Mouse (Mus musculus) heart, adult 2 months (tissue): Measurements from ENCODE around the gene Ube4b. TPM values are rescaled to one million over a fixed set of nuclear protein-coding genes. Genes with fewer than 3 reads are reported as not detected.

Source experiments
- DNase-seq, 2 experiments: peaks; one replicate each; pipeline ENCODE4 v3.0.0; 2021
- H3K27ac ChIP-seq: fragments of 200-600 bp; 2 replicates; pipeline ENCODE4 v1.8.1; 2022
- H3K27me3 ChIP-seq: fragments of 200-500 bp; 2 replicates; pipeline ENCODE4 v1.6.1; 2012; ENCODE audit warnings: mild to moderate bottlenecking, low read length, inconsistent platforms, mixed read lengths; ENCODE audit not compliant: control insufficient read depth, insufficient read depth
- H3K36me3 ChIP-seq: fragments of 200-500 bp; 2 replicates; pipeline ENCODE4 v1.6.1; 2012; ENCODE audit warnings: low read length, inconsistent platforms; ENCODE audit not compliant: control insufficient read depth, insufficient read depth
- H3K4me1 ChIP-seq: fragments of 200-500 bp; 2 replicates; pipeline ENCODE4 v1.6.1; 2011; ENCODE audit warnings: low read length; ENCODE audit not compliant: control insufficient read depth, insufficient read depth
- H3K4me3 ChIP-seq: fragments of 200-600 bp; 2 replicates; pipeline ENCODE4 v1.8.1; 2022
- H3K79me2 ChIP-seq: fragments of 200-500 bp; replicated peaks from 2 replicates; pipeline ENCODE4 v1.6.1; 2012; ENCODE audit warnings: mild to moderate bottlenecking, inconsistent platforms, low read length, moderate library complexity, mixed read lengths; ENCODE audit not compliant: control insufficient read depth, insufficient read depth
- H3K9ac ChIP-seq: fragments of 200-500 bp; 2 replicates; pipeline ENCODE4 v1.6.1; 2012; ENCODE audit warnings: low read depth, mild to moderate bottlenecking, control low read depth, inconsistent platforms, low read length, mixed read lengths
- CTCF ChIP-seq: fragments of 200-600 bp; IDR thresholded peaks from 2 replicates; pipeline ENCODE4 v1.8.1; 2022; ENCODE audit warnings: antibody characterized with exemption, mild to moderate bottlenecking, moderate library complexity
- EP300 ChIP-seq: fragments of 200-500 bp; IDR thresholded peaks from 2 replicates; pipeline ENCODE4 v1.6.1; 2011; ENCODE audit warnings: low read depth, low read length, control low read depth; ENCODE audit not compliant: insufficient read depth
- POLR2A ChIP-seq: fragments of 200-500 bp; IDR thresholded peaks from 2 replicates; pipeline ENCODE4 v1.6.1; 2011; ENCODE audit warnings: mild to moderate bottlenecking, low read depth, low read length, control low read depth; ENCODE audit not compliant: insufficient read depth
- WGBS: fragments of 180-500 bp; shearing (Covaris S2); methylation state at CpG from one replicate; pipeline ENCODE4 v1.1.7; 2018; 5-methylcytosine and 5-hydroxymethylcytosine counted together
- intact Hi-C: fragments of 180-260 bp; cut with DNase I; formaldehyde crosslinking; loops from one replicate; pipeline ENCODE4 v1.15.1; 2025
- polyA plus RNA-seq: library from polyadenylated mRNA; depleted of rRNA; stranded (reverse); fragments of >200 nt; gene quantifications from 2 replicates; pipeline ENCODE4 v1.2.3, GENCODE M21; 2012
- total RNA-seq, 2 experiments: library from RNA; stranded (reverse); gene quantifications; 2 replicates each; pipeline ENCODE4 v1.2.3; 2021

The Ube4b gene
- total and polyA plus RNA-seq, 3 experiments, result 39.6 to 41.6 (median 40.2) TPM

DNA sequence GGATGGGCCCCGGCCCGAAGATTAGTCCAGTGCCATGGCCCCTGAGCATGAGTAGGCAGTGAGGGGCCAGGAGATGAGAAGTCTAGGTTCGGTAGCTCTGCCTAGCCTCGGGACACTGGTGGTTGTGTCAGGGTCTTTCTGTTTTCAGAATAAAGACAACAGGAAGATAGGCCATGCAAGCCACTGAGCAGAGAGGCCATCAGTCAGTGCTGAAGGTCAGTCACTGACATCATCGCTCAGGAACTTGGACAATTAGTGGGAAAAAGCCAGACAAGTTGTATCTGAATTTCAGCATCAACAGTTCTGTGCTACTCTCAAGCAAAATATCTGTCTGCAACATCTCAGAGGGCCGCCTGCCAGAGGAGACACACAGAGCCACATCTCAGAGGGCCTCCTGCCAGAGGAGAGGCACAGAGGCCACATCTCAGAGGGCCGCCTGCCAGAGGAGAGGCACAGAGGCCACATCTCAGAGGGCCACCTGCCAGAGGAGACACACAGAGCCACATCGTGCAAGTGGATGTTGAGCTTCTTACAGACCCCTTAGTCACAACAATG is 74.9 kb downstream of the Ube4b start:
- Histone ChIP-seq H3K27me3 (no peaks in the 10 kb centered on the region), H3K36me3 (peaks cover 2% of the 10 kb centered on the region; the same call in 1 of the 2 replicates), H3K79me2 (no peaks in the 10 kb centered on the region), H3K9ac (no peak overlapping the region), H3K4me3 (no peak overlapping the region), H3K27ac (no peak overlapping the region), H3K4me1 (no peaks in the 10 kb centered on the region)
- TF ChIP-seq EP300 (no peak), POLR2A (no peak), CTCF (no peak)
- WGBS, result 61% methylated on average over 8 of the region's 8 CpGs
- DNase-seq, result no peak
- intact Hi-C loops, result no loop called here

DNA sequence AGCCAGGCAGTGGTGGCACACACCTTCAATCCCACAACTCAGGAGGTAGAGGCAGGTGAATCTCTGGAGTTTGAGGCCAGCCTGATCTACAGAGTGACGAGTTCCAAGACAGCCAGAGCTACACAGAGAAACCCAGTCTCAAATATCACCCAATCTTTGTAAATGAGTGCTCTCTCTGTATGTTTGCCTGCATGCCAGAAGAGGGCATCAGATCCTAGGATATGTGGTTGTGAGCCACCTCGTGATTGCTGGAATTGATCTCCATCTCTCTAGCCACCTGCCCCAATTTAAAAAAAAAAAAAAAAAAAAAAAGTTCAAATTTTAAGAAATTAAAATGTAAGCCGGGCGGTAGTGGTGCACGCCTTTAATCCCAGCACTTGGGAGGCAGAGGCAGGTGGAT is 77.6 kb downstream of the Ube4b start:
- peaks cover 4% of the 10 kb centered on the region; the same call in 1 of the 2 replicates for H3K36me3 ChIP-seq

DNA sequence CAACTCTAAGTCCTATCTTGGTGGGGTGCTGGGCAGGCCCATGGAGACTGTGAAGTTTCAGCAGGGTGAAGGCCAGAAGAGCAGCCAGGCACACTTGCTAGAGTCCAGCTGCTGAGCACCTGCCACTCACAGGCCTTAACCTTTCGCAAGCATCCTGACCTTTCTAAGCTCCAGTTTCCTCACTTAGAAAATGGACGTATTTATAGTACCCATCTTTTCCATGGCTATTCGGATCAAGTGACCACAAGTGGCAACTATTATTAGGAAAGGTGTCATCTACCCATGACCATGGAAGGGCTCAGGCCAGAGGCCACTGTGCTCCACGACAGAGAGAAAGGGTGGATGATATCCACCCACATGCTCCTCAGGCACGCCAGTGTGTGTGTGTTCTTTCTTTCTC is 80.7 kb downstream of the Ube4b start:
- WGBS, result 57% methylated on average over 5 of the region's 5 CpGs
- H3K4me1 ChIP-seq, result peaks cover 4% of the 10 kb centered on the region; the same call in 1 of the 2 replicates
- no peak overlapping the region for H3K9ac ChIP-seq
- peaks cover 5% of the 10 kb centered on the region; the same call in 1 of the 2 replicates for H3K36me3 ChIP-seq
- H3K4me3 ChIP-seq, result no peak overlapping the region
- peak in 1 of 2 experiments; percentile 69 for DNase-seq
- intact Hi-C loops, result loop anchor here (5.0 kb wide), 1 partner anchor 141 kb away; the partner anchor contains the start of genes Lzic and Nmnat1
- 0 out of 2 replicates have a peak, but pooled peaks have one; percentile 16 for TF ChIP-seq POLR2A
- peak; percentile 82 for TF ChIP-seq EP300
- no peak for TF ChIP-seq CTCF
- no peaks in the 10 kb centered on the region for H3K27me3 ChIP-seq
- peak overlapping the region; percentile 86 for H3K27ac ChIP-seq
- no peaks in the 10 kb centered on the region for H3K79me2 ChIP-seq

More for the DNA sequence above, 77.6 kb downstream of the Ube4b start:
- H3K27ac ChIP-seq, result no peak overlapping the region
- H3K27me3 ChIP-seq, result no peaks in the 10 kb centered on the region
- H3K4me1 ChIP-seq, result peaks cover 4% of the 10 kb centered on the region; the same call in 1 of the 2 replicates
- intact Hi-C loops, result loop anchor here (5.0 kb wide), 1 partner anchor 138 kb away; the partner anchor contains the start of genes Lzic and Nmnat1
- no peak overlapping the region for H3K9ac ChIP-seq
- DNase-seq, result no peak
- H3K79me2 ChIP-seq, result no peaks in the 10 kb centered on the region
- H3K4me3 ChIP-seq, result no peak overlapping the region
- no peak for TF ChIP-seq POLR2A
- TF ChIP-seq CTCF, result peak; percentile 57
- WGBS, result 76% methylated on average over 5 of the region's 5 CpGs

DNA sequence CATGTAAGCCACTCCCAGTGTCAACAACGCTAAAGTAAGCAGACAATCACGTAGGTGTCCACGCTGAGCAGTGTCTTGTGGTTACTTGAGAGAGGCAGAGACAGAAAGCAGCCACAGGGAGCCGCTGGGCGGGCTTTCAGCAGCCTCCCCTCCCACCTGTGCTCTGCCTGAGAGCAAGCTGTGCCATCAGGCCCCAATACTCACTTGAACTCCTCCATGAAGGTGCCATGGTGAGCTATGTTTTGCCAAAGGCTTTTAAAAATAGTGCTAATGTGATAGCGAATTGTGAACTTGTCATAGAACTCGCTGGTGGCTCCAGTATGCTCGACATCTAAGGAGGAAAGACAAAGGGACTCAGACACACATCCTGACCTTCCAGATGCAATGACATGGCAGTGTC is 82.2 kb downstream of the Ube4b start:
- no peak overlapping the region for H3K4me3 ChIP-seq
- peak overlapping the region; percentile 86 for H3K27ac ChIP-seq
- 63% methylated on average over 8 of the region's 8 CpGs for WGBS
- peaks cover 5% of the 10 kb centered on the region; the same call in 1 of the 2 replicates for H3K36me3 ChIP-seq
- intact Hi-C loops, result no loop called here
- peak; percentile 37 to 50 for DNase-seq
- no peak overlapping the region for H3K9ac ChIP-seq
- TF ChIP-seq POLR2A, result no peak
- TF ChIP-seq CTCF, result peak; percentile 31; the same call in 1 of the 2 replicates
- no peaks in the 10 kb centered on the region for H3K27me3 ChIP-seq
- peaks cover 4% of the 10 kb centered on the region; the same call in 1 of the 2 replicates for H3K4me1 ChIP-seq
- H3K79me2 ChIP-seq, result no peaks in the 10 kb centered on the region

DNA sequence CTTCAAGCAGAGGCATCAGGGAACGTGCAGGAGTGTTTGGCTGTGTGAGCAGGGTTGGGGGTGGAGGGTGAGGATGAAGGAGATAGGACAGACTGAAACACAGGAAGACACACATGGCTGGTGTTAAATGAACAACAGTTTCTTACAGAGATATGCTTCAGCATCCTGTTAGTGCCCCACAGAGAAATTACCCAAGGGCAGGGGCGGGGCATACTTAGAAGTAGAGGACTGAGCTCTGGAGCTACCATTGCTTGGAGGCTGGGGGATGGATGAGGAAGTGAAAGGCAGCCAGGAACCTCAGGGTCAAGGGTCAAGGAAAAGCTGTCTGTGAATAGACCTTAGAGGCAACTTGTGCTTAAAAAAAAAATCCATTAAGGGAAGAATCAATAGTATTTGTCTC is 85.9 kb downstream of the Ube4b start:
- Histone ChIP-seq H3K27me3 (no peaks in the 10 kb centered on the region), H3K9ac (no peak overlapping the region), H3K36me3 (0 out of 2 replicates have a peak, but pooled peaks cover 3% of the 10 kb centered on the region), H3K79me2 (no peaks in the 10 kb centered on the region), H3K4me1 (peaks cover 7% of the 10 kb centered on the region), H3K27ac (no peak overlapping the region), H3K4me3 (no peak overlapping the region)
- 34% methylated on average over 2 of the region's 2 CpGs for WGBS
- no peak for DNase-seq
- intact Hi-C loops, result no loop called here
- TF ChIP-seq POLR2A (no peak), EP300 (no peak), CTCF (no peak)

DNA sequence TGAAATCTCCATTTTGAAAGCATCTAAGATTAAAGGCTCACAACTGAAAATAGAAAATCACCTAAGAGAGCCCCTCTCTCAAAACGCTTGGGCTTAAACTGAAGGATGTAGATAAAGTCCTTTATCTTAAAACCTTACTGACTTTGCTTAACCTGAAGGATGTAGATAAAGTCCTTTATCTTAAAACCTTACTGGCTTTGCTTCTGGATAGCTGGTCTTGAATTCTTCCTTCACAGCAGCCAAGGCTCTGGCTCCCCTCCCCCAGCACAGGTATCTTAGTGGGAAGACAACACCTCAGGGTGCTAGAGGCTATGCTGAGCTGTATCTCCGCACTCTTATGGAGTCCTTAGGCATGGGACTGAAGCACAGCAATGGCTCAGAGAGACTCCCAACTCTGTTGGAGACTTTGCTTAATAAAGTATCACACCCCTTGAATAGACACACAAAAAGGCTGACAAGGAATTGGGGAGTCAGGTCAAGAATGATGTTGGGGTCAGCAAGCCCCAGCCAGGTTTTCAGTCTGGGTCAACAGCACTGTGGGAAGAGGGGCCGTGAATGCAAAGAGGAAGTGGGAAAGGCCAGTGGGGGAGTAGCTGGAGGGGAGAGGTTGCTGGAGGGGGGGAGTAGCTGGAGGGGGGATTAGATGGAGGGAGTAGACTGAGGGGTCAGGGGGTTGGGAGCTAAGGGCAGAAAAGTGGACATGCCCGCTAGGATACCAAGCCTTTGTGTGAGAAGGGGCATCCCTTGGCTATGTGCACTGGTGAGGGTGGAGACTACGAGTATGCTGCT is 86.9 kb downstream of the Ube4b start:
- intact Hi-C loops, result no loop called here
- Histone ChIP-seq H3K27ac (no peak overlapping the region), H3K36me3 (0 out of 2 replicates have a peak, but pooled peaks cover 3% of the 10 kb centered on the region), H3K27me3 (no peaks in the 10 kb centered on the region), H3K4me1 (peaks cover 5% of the 10 kb centered on the region), H3K79me2 (no peaks in the 10 kb centered on the region), H3K4me3 (no peak overlapping the region), H3K9ac (no peak overlapping the region)
- WGBS, result 69% methylated on average over 5 of the region's 5 CpGs
- TF ChIP-seq EP300 (no peak), CTCF (no peak), POLR2A (no peak)
- no peak for DNase-seq
